Mouse (Mus musculus): ENCODE data around the gene Olfr853.

Olfr853 gene

GRCm38 (mm10) chr9:19540976-19541375 lies at the start of gene Olfr853:
Gene Olfr853, minus strand, starts transcription at chr9:19541076.
- no peak for DNase-seq

DNA sequence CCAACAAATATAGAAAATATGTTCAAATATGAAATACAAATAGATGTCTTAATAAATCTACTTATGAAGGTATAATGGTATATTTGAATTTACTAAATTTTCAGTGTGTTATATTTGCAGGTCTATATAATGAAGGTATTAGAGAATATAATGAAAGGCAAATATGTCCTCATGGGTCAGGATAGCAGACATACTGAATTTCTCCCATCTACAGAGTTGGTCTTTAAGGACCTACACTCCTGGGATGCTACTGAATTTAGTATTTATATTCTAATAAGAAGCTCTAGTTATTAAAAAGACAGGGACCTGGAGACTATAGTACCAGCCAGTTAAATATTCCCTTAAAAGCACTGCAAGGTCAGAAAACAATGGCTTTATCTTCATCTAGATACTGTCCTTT lies 41.4 kb upstream of the Olfr853 start, which contains the start of gene Olfr855:
TSS of gene Olfr855 (plus strand) at position 301 of the 400 bp plus-strand sequence.
- DNase-seq = no peak

GRCm38 (mm10) chr9:19567282-19567681 lies 26.4 kb upstream of the Olfr853 start, which contains the start of gene Olfr854:
Gene Olfr854, minus strand, starts transcription at chr9:19567382.
- no peak for DNase-seq

GRCm38 (mm10) chr9:19492995-19493394 lies 47.9 kb downstream of the Olfr853 start, which contains the start of gene Olfr851:
Gene Olfr851, plus strand, starts transcription at chr9:19493295.
- DNase-seq = no peak

All from B cell, adult 2 months (primary cell).